Mouse (Mus musculus): ENCODE results near the gene Por.

- TF ChIP-seq CTCF (conservative IDR thresholded peaks at IDR 0.05; ENCODE audit: insufficient read depth, insufficient read length, low read depth, low read length) (no peak), POLR2A (IDR thresholded peaks at IDR 0.05; ENCODE audit: low read depth, low read length) (no peak)
Measured at GRCm38 (mm10) chr5:135666890-135667289, 2.9 kb upstream of the Por start.

Data from kidney, adult 2 months (tissue).